Mouse (Mus musculus) T-helper 1 cell (primary cell): ENCODE results near the gene Vmn1r125.
"Not testable (repeated sequence)": the region's sequence is repeated elsewhere in the genome, so short reads cannot be mapped to it uniquely, and the experiment has no call there.

Experiments used
- in situ Hi-C: fragments of 300-600 bp; cut with MboI, MseI; formaldehyde crosslinking; loops from one replicate; pipeline ENCODE4 v1.15.1; 2025; ENCODE audit warnings: high pct_unique_total_duplicates

The Vmn1r125 gene

DNA sequence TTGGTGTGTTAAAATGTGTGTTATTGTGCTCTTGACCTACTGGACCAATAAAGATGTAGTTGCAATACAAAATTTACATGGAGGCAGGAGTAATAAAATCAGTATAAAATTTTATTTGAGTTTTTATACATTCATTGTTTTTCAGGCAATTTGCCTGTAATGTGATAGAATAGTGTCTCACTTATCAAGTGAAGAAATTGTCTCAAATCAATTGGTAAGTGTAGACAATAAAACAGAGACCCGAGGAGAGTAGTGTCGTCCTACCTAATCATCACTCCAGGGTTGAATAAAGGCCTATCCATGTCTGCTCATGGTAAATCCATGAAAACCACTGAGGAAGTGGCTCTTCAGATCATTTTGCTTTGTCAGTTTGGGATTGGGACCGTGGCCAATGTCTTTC is at the start of gene Vmn1r125:
Gene Vmn1r125, plus strand, starts transcription at position 301 of the 400 bp plus-strand sequence.
- in situ Hi-C loops, result loop anchor here (25.0 kb wide), 2 partner anchors 165 to 340 kb away; partner anchors contain the start of genes Gm6882 and Vmn1r132

- in situ Hi-C loops, result loop anchor here (10.0 to 25.0 kb wide), 3 partner anchors 177 to 1156 kb away; partner anchors contain the start of genes Gm6882 and Vmn1r132
These were observed 11.5 kb upstream of the Vmn1r125 start, which contains the start of gene Vmn1r124 for GRCm38 (mm10) chr7:21260517-21260916. Gene Vmn1r124 (minus strand): TSS chr7:21260617.

DNA sequence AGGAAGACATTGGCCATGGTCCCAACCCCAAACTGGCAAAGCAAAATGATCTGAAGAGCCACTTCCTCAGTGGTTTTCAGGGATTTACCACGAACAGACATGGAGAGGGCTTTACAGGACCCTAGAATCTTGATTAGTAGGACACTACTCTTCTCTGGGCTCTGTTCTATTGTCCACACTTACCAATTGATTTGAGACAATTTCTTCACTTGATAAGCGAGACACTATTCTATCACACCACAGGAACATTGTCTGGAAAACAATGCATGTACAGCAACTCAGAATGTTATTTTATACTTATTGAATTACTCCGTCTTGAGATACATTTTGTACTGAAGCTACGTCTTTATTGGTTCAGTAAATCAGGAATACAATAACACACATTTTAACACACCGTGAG is 29.4 kb downstream of the Vmn1r125 start, which contains the start of gene Vmn1r126:
Gene Vmn1r126, minus strand, starts transcription at position 101 of the 400 bp plus-strand sequence.
- in situ Hi-C loops, result not testable (repeated sequence)

DNA sequence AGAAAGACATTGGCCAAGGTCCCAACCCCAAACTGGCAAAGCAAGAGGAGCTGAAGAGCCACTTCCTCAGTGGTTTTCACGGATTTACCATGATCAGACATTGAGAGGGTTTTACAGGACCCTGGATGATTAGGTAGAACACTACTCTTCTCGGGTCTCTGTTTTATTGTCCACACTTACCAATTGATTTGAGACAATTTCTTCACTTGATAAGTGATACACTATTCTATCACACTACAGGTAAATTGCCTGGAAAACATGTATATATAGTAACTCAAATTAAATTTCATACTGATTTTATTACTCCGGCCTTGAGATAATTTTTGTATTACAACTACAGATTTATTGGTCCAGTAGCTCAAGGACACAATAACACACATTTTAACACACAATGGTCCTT is 47.8 kb downstream of the Vmn1r125 start, which contains the start of gene Vmn1r127:
Gene Vmn1r127, minus strand, starts transcription at position 101 of the 400 bp plus-strand sequence.
- in situ Hi-C loops, result loop anchor here (10.0 kb wide), 1 partner anchor 1705 kb away; no protein-coding TSS in a partner anchor
